Mouse (Mus musculus) hindbrain, embryonic 12.5 days (tissue): ENCODE measurements around the gene Nkapl. TPM values are rescaled to one million over a fixed set of nuclear protein-coding genes. Genes with fewer than 3 reads are reported as not detected.
"Not testable (repeated sequence)": the region's sequence is repeated elsewhere in the genome, so short reads cannot be mapped to it uniquely, and the experiment has no call there.

Experiments used
- ATAC-seq: fragments of 200-750 bp; cut with Nextera tagmentation; 2 replicates; pipeline ENCODE4 v1.8.0; 2017; ENCODE audit warnings: moderate TSS enrichment; ENCODE audit not compliant: low FRiP score
- H3K27ac ChIP-seq: fragments of 300-500 bp; sonication (generic); 2 replicates; pipeline ENCODE4 v1.5.1; 2016; ENCODE audit warnings: mild to moderate bottlenecking
- H3K27me3 ChIP-seq: fragments of 300-500 bp; sonication (generic); 2 replicates; pipeline ENCODE4 v1.6.1; 2016; ENCODE audit warnings: mild to moderate bottlenecking
- H3K36me3 ChIP-seq: fragments of 300-500 bp; sonication (generic); 2 replicates; pipeline ENCODE4 v1.6.1; 2016; ENCODE audit warnings: mild to moderate bottlenecking
- H3K4me1 ChIP-seq: fragments of 300-500 bp; sonication (generic); 2 replicates; pipeline ENCODE4 v1.6.1; 2016
- H3K4me2 ChIP-seq: fragments of 300-500 bp; sonication (generic); replicated peaks from 2 replicates; pipeline ENCODE4 v1.6.1; 2016; ENCODE audit warnings: mild to moderate bottlenecking
- H3K4me3 ChIP-seq: fragments of 300-500 bp; sonication (generic); 2 replicates; pipeline ENCODE4 v1.5.1; 2016; ENCODE audit warnings: mild to moderate bottlenecking
- H3K9ac ChIP-seq: fragments of 300-500 bp; sonication (generic); 2 replicates; pipeline ENCODE4 v1.6.1; 2016; ENCODE audit warnings: mild to moderate bottlenecking, moderate library complexity
- H3K9me3 ChIP-seq: fragments of 300-500 bp; sonication (generic); replicated peaks from 2 replicates; pipeline ENCODE4 v1.6.1; 2016; ENCODE audit warnings: mild to moderate bottlenecking
- WGBS: fragments of 180-500 bp; shearing (Covaris S2); methylation state at CpG from one replicate; pipeline ENCODE4 v1.1.7; 2016; 5-methylcytosine and 5-hydroxymethylcytosine counted together
- polyA plus RNA-seq: library from polyadenylated mRNA; unstranded; fragments of >200 nt; fragmentation: Nextera tagmentation; extraction: Ambion mirVana; gene quantifications from 2 replicates; pipeline ENCODE4 v1.2.1, GENCODE M21; 2016

Nkapl gene
- polyA plus RNA-seq, 1 experiment from 2014 or later = 2.7 TPM

DNA sequence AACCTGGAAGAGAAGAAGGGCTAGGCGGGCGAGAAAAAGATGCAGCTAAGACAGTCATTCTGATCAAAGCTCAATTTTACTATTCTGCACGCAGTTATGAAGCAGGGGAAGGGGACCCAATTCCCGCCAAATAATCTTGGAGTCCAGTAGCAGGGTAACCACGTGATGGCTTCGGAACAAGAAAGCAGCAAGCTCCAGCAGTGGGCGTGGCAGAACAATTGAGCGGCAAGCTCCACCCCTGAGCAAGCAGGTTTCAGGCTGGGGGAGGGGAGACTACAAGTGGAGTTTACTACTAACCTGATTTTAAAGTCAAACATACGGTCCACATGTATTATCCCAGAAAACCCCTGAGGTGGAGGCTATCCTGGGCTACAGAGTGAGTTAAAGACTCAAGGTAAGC, 5.8 kb downstream of the Nkapl start:
- H3K36me3 ChIP-seq, H3K27ac ChIP-seq, ATAC-seq, H3K4me3 ChIP-seq, H3K4me1 ChIP-seq, H3K9me3 ChIP-seq, H3K4me2 ChIP-seq, H3K9ac ChIP-seq, H3K27me3 ChIP-seq: not testable (repeated sequence)
- 51% methylated on average over 9 of the region's 9 CpGs for WGBS

DNA sequence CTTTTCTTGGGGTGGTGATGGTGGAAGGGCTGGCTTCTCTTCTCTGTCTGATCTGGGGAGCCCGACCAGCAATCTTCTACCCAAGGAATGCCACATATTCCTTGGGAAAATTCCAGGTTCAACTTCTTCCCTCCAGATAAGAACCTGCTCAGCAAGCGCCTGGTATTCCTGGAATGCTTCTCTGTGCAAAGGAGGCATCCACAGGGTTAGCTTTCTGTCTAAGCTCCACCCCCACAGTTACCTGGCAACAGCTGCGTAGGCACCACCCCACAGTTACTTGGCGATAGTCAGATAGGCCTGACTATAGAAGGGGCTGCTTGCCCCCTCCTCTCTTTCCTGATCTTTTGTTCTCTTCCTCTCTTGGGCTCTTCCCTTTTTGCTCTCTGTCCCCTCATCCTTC, 12.0 kb downstream of the Nkapl start:
- H3K4me1 ChIP-seq = peaks cover 10% of the 10 kb centered on the region
- H3K4me3 ChIP-seq = no peak overlapping the region
- H3K36me3 ChIP-seq = no peaks in the 10 kb centered on the region
- peaks cover 11% of the 10 kb centered on the region for H3K27me3 ChIP-seq
- H3K27ac ChIP-seq = no peak overlapping the region
- H3K9me3 ChIP-seq = no peaks in the 10 kb centered on the region
- H3K9ac ChIP-seq = no peak overlapping the region
- no peak overlapping the region for H3K4me2 ChIP-seq
- no peak for ATAC-seq
- WGBS = 12% methylated on average over 4 of the region's 4 CpGs

DNA sequence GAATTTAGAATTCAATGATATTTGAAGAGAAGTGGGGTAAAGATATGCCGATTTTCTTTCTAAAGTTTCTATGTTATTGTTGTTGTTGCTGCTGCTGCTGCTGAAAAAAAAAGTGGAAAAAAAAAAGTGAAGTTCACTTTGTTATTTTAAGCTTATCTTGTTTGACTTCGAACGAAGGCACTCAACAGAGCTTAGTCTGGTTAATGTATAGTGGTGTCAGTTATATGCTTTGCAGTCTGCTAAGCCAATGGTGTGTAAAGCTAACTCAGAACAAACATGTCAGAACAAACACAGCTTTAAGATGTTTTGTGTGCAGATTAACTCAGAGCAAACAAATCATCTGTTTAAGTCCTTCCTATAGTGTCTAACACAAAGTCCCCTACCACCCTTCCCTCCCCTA, 14.2 kb downstream of the Nkapl start:
- Histone ChIP-seq H3K9ac (no peak overlapping the region), H3K9me3 (no peaks in the 10 kb centered on the region), H3K4me2 (no peak overlapping the region), H3K27ac (no peak overlapping the region), H3K27me3 (peaks cover 11% of the 10 kb centered on the region), H3K36me3 (no peaks in the 10 kb centered on the region), H3K4me3 (no peak overlapping the region), H3K4me1 (peaks cover 10% of the 10 kb centered on the region)
- 96% methylated on average over 3 of the region's 3 CpGs for WGBS
- ATAC-seq = no peak

DNA sequence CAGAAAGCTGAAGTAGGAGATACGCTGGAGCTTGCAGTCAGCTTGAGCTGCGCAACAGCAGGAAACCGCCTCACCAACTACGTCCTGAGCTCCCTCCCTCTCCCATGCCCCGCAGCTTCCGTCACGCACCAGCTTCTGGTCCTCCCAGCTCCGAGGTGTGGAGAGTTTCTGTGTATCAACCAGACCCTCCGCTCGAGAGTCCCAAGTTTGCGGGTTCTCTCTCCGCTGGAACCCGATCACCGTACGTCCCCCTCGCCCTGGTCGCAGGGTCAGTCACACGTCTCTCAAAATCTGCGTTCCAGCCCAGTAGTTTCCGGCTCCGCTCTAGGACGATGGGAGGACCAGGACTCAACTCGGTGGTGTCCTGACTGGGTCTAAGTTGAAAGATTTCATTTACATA, 14.9 kb downstream of the Nkapl start, which contains the start of gene Zscan26:
Gene Zscan26 (minus strand): TSS at position 282 of the 400 bp plus-strand sequence.
- H3K27ac ChIP-seq = peak within 1 kb of the TSS; percentile 58; the same call in 1 of the 2 replicates
- H3K27me3 ChIP-seq = peaks cover 11% of the 10 kb centered on the region
- peak within 1 kb of the TSS; percentile 64 for H3K4me3 ChIP-seq
- WGBS = 1% methylated on average over 23 of the region's 23 CpGs
- H3K4me2 ChIP-seq = peak within 1 kb of the TSS; percentile 77
- H3K4me1 ChIP-seq = peaks cover 10% of the 10 kb centered on the region
- 0 out of 2 replicates have a peak, but pooled peaks cover 2% of the 10 kb centered on the region for H3K36me3 ChIP-seq
- H3K9me3 ChIP-seq = no peaks in the 10 kb centered on the region
- H3K9ac ChIP-seq = peak within 1 kb of the TSS; percentile 68
- peak; percentile 93 for ATAC-seq

DNA sequence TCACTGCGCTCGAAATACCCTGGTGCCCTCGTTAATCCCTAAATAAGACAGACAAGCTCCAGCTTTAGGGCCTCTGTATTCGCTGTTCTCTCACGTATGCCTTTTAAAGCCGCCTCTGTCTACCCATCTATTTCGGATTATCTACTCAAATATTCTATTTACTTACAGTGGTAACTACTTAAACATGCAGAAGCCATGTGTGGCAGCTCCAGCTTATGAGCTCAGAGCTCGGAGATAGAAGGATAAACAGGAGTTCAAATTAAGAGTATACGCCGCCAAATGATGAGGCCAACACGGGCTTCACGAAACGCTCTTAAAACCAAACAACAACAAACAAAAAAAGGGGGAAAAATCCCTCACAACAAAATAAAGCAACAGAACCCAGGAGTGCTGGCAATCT, 15.3 kb downstream of the Nkapl start:
- Histone ChIP-seq H3K9ac (peak overlapping the region; percentile 68), H3K4me3 (peak overlapping the region; percentile 64), H3K27ac (peak overlapping the region; percentile 58; the same call in 1 of the 2 replicates), H3K36me3 (peaks cover 6% of the 10 kb centered on the region; the same call in 1 of the 2 replicates), H3K27me3 (peaks cover 11% of the 10 kb centered on the region), H3K4me1 (peaks cover 10% of the 10 kb centered on the region), H3K9me3 (no peaks in the 10 kb centered on the region), H3K4me2 (peak overlapping the region; percentile 77)
- 5% methylated on average over 13 of the region's 13 CpGs for WGBS
- ATAC-seq = peak; percentile 23

DNA sequence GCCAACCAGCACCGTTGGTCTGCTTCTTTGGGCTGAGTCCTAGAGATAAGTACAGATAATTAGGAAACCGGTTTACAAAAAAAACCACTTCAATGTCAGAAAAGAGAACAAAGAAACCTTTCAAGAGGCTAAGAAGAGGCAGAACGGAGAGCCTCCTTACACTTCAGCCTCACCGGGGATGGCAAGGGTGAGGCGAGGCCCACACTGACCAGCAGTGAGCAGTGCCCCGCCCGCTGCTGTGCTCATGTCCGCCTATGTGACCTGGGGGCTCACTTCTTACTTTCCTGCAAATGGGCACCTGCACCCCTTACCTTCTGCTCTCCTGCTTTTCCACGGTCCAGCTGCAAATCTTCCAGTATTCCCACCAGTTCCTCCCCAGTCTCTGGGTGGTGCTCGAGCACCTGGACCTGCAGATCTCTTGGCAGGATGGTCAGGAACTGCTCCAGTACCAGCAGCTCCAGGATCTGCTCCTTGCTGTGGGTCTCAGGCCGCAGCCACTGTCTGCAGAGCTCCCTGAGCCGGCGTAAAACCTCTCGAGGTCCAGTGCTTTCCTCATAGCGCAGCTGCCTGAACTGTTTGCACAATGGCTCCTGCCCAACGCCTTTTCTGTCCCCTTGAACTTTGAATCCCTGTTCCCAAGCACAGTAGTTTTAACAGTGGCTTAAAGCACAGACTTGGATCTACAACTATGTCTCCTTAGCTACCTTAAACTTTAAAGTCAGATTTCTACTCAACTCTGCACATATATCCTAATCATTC, 20.3 kb downstream of the Nkapl start:
- Histone ChIP-seq H3K9ac (no peak overlapping the region), H3K4me3 (no peak overlapping the region), H3K9me3 (no peaks in the 10 kb centered on the region), H3K4me2 (no peak overlapping the region), H3K36me3 (peaks cover 46% of the 10 kb centered on the region), H3K4me1 (peaks cover 10% of the 10 kb centered on the region), H3K27me3 (no peaks in the 10 kb centered on the region), H3K27ac (no peak overlapping the region)
- no peak for ATAC-seq
- 83% methylated on average over 16 of the region's 16 CpGs for WGBS

DNA sequence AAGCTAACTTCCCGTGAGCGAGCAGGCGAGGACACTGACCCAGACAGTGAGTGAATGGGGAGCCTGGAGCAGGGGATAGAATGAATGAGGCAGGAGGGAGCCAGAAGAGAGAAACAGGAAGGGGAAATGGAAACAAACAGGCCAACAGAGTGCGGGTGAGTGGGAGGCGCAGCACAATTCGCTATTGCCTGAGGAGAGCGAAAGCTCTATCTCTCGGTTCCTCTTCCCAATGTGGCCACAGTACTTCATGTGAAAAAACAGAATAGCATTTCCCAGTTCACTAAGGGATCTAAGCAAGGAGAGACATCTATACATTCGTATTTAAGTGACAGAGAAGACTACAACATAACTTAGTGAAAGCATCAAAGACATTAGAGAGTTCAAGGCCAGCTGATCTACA, 21.5 kb downstream of the Nkapl start:
- Histone ChIP-seq H3K27ac (no peak overlapping the region), H3K4me3 (no peak overlapping the region), H3K9ac (no peak overlapping the region), H3K36me3 (peaks cover 46% of the 10 kb centered on the region), H3K9me3 (no peaks in the 10 kb centered on the region), H3K4me2 (no peak overlapping the region), H3K4me1 (no peaks in the 10 kb centered on the region), H3K27me3 (no peaks in the 10 kb centered on the region)
- ATAC-seq = no peak
- 95% methylated on average over 9 of the region's 9 CpGs for WGBS

DNA sequence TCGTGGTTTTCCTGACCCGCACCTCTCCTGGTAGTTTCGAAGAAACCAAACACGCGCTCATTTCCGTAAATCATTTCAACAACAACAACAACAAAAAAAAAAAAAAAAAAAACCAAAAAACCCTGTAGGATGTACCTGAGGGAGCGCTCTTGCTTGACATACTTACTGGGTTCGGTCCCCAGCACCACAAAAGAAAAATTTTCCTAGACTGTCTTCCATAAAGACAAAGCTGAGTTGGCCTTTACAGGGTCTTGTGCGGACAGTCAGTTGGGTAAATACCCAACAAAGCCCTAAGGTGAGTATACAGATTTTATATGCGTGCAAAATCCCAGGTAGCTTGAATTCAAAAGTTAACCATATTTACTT, 27.1 kb downstream of the Nkapl start:
- Histone ChIP-seq H3K4me3 (peak overlapping the region; percentile 50), H3K27me3 (no peaks in the 10 kb centered on the region), H3K36me3 (peaks cover 28% of the 10 kb centered on the region), H3K4me2 (peak overlapping the region; percentile 81), H3K27ac (peak overlapping the region; percentile 78), H3K9ac (peak overlapping the region; percentile 72), H3K9me3 (no peaks in the 10 kb centered on the region), H3K4me1 (peaks cover 8% of the 10 kb centered on the region)
- peak; percentile 44; the same call in 1 of the 2 replicates for ATAC-seq
- 17% methylated on average over 10 of the region's 10 CpGs for WGBS

DNA sequence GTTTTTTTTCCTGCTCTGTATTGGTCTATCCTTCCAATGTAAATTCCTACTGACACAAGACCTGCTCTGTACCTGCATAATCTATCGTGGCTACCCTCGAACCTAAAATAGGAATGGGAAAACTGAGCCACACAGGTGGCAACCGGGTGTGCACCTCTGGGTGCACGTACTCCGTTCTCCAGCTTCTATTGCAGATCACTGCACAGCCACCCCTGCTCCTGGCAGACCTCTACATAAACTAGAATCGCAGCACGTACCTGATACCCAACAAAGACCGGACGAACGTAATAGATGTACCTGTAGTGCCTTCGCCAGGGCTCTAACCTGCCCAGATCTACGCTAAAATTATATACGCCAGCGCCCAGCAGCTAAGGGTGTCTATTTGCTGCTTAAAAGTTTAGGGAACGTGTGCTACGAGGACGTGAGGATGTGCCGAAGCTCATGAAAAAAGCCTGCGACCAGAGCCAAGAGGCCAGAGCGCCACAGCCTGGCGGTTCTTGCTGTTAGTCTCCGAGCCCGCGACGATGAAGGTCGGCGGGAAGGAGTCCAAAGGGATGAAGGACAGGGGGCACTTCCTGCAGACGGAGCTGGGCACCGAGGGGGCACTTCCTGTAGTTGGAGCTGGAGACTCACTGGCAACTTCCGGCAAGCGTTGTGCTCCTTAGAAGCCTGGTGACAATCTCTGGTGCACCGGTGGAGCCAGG, 27.7 kb downstream of the Nkapl start, which contains the start of gene Pgbd1:
Gene Pgbd1 (minus strand): TSS at position 556 of the 704 bp plus-strand sequence.
- Histone ChIP-seq H3K36me3 (peaks cover 25% of the 10 kb centered on the region), H3K27ac (peak within 1 kb of the TSS; percentile 78), H3K9me3 (no peaks in the 10 kb centered on the region), H3K4me1 (peaks cover 8% of the 10 kb centered on the region), H3K4me3 (peak within 1 kb of the TSS; percentile 50), H3K9ac (peak within 1 kb of the TSS; percentile 72), H3K27me3 (no peaks in the 10 kb centered on the region), H3K4me2 (peak within 1 kb of the TSS; percentile 81)
- ATAC-seq = peak; percentile 94
- WGBS = under 1% methylated on average over 32 of the region's 32 CpGs

DNA sequence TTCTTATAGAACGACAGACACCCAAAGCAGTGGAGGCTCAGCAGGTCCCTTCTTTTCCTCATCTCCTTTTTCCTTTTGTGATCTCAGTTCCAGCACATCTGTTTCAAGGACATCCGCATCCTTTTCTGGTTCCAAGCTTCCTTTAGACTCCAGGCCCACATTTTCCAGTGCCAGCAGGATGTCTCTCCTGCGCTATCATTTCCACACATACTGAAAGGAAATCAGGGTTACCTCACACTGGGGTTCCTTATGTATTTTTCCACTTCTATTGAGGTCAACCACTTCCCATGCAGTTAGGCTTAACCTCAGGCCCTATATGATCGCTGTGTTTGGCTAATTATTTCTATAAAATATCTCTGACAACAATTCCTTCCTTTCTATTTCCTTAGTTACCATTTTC, 32.8 kb downstream of the Nkapl start:
- Histone ChIP-seq H3K9me3 (no peaks in the 10 kb centered on the region), H3K4me3 (no peak overlapping the region), H3K9ac (no peak overlapping the region), H3K36me3 (0 out of 2 replicates have a peak, but pooled peaks cover 2% of the 10 kb centered on the region), H3K4me1 (peaks cover 4% of the 10 kb centered on the region), H3K27me3 (no peaks in the 10 kb centered on the region), H3K27ac (no peak overlapping the region), H3K4me2 (no peak overlapping the region)
- no peak for ATAC-seq
- WGBS = 81% methylated on average over 4 of the region's 4 CpGs

DNA sequence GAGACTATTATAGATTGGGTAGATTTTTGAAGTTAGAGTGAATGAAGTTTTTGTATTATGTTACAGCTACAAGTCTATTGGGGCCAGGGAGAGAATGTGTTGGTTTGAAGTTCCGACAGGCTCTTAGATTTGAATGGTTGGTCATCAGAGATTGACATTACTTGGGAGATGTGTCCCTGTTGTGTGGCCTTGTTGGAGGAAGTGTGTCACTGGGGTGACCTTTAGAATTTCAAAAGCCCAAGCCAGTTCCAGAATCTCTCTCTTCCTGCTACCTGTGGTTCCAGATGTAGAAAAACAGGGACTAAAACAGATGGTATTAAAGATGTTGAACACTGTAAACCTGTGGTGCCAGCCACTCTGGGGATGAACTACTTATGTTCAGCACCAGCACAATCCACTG, 40.7 kb downstream of the Nkapl start:
- ATAC-seq = no peak
- no peaks in the 10 kb centered on the region for H3K4me1 ChIP-seq
- no peak overlapping the region for H3K27ac ChIP-seq
- no peaks in the 10 kb centered on the region for H3K36me3 ChIP-seq
- no peak overlapping the region for H3K4me3 ChIP-seq
- no peaks in the 10 kb centered on the region for H3K9me3 ChIP-seq
- H3K4me2 ChIP-seq = no peak overlapping the region
- no peak overlapping the region for H3K9ac ChIP-seq
- no peaks in the 10 kb centered on the region for H3K27me3 ChIP-seq
- WGBS = 96% methylated on average over 1 of the region's 1 CpGs

DNA sequence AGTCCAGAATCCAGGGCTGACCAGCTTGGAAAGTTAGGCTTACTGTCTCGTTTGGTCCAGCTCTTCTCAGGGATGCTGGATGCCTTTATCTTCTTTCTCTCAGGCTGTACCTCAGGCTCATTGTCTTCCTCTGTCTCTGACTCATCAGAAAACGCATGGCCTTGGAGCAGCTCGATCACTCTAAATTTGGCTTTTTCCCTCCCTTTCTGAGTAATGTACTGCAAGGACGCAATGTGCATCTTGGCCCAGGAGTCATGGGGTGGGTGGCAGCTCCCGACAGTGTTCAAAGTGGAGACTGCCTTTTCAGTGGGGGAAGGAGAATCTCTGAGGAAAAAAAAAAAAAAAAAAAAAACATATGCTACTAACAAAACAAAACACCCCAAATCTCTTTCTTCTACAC, 45.0 kb downstream of the Nkapl start:
- no peaks in the 10 kb centered on the region for H3K4me1 ChIP-seq
- ATAC-seq = no peak
- no peak overlapping the region for H3K27ac ChIP-seq
- no peaks in the 10 kb centered on the region for H3K27me3 ChIP-seq
- WGBS = 64% methylated on average over 5 of the region's 5 CpGs
- H3K4me2 ChIP-seq = no peak overlapping the region
- no peak overlapping the region for H3K4me3 ChIP-seq
- no peaks in the 10 kb centered on the region for H3K9me3 ChIP-seq
- no peak overlapping the region for H3K9ac ChIP-seq
- H3K36me3 ChIP-seq = no peaks in the 10 kb centered on the region
